Mouse (Mus musculus) Muller cell, postnatal 12 days (primary cell): ENCODE data around the gene Ccdc6.
"Not testable (repeated sequence)": the region's sequence is repeated elsewhere in the genome, so short reads cannot be mapped to it uniquely, and the experiment has no call there.

Source experiments
- DNase-seq: peaks from one replicate; pipeline ENCODE4 v3.0.0-alpha.2; 2015; ENCODE audit errors: inconsistent ontology term

Gene Ccdc6

DNA sequence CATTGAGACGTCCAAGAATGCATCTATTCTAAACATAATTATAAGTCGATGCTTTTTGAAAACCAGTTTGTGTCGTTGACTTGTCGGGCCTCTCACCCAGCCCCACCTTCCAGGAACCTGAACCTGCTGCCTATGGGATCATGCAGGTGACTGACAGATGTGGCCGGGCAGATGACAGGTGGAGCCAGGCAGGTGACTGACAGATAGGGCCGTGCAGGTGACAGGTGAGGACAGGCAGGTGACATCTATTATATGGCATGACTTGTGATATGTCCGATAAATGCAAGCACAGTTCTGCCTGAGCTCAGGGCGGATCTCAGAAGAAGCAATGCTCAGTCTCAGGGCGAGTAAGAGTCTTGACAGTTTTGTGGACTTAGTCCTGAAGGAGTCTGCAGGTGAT is 114.4 kb downstream of the Ccdc6 start:
- DNase-seq, result no peak

DNA sequence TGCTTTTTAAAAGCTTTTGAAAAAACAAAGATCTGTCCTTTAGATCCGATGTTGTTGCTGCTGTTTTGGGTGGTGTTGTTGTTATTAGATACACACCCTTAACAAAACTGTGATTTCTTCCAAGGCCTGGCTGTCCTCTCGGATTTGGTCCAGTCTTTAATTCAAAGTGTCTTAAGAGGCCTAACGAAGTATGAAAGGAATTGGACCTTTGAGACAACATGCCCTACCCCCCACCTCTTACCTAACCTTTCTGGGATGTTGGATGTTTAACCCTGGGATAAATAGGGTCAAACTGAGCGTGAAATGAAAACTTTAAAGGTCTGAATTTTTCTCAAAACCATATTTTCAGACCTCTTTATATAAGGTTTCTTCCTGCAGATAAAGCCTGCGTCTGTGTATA is 124.0 kb downstream of the Ccdc6 start:
- DNase-seq, result no peak

DNA sequence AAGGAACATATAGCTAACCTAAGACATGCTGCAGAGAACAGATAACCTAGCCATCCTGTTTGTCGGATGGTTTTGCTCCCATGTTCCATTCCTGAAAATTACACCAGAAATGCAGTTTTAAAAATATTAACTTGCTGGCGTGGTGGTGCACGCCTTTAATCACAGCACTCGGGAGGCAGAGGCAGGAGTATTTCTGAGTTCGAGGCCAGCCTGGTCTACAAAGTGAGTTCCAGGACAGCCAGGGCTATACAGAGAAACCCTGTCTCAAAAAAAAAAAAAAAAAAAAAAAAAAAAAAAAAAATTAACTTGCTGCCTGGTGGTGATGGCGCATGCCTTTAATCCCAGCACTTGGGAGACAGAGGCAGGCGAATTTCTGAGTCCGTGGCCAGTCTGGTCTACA is 125.3 kb downstream of the Ccdc6 start:
- not testable (repeated sequence) for DNase-seq

GRCm38 (mm10) chr10:70224571-70224970 is 127.7 kb downstream of the Ccdc6 start:
- no peak for DNase-seq

DNA sequence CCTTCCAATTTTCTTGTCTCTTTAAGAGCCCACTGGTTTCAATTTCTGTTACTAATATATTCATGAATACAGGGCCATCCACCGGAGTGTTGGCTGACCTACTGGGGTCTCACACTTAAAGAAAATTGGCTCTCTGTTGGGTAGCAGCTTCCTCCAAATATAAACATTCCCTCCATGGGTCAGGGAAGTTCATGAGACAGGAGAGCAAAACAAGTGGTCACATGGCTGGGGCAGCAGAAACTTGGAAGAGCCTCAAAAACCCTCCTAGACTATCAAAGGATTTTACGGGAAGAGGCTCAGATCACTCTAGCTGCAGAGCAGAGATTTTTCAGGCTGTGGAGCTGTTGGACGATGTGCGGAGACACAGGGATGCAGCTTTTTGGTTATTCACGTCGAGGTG is 128.8 kb downstream of the Ccdc6 start:
- no peak for DNase-seq

GRCm38 (mm10) chr10:70226608-70227007 is 129.7 kb downstream of the Ccdc6 start:
- DNase-seq, result no peak

GRCm38 (mm10) chr10:70230352-70230751 is 133.4 kb downstream of the Ccdc6 start:
- no peak for DNase-seq

- DNase-seq, result no peak
Observed at GRCm38 (mm10) chr10:70237936-70238335, 141.0 kb downstream of the Ccdc6 start.
